Mouse (Mus musculus) lung, adult 2 months (tissue): Measurements from ENCODE around the gene Baz2b.

Experiments
- CTCF ChIP-seq: fragments of 200-500 bp; IDR thresholded peaks from 2 replicates; pipeline ENCODE4 v1.5.1; 2011; ENCODE audit warnings: mild to moderate bottlenecking, low read length, control low read depth; ENCODE audit not compliant: insufficient read depth
- POLR2A ChIP-seq: fragments of 200-500 bp; IDR thresholded peaks from 2 replicates; pipeline ENCODE4 v1.6.1; 2011; ENCODE audit warnings: low read depth, mild to moderate bottlenecking, control low read depth, low read length, borderline replicate concordance; ENCODE audit errors: extremely low read depth

DNA sequence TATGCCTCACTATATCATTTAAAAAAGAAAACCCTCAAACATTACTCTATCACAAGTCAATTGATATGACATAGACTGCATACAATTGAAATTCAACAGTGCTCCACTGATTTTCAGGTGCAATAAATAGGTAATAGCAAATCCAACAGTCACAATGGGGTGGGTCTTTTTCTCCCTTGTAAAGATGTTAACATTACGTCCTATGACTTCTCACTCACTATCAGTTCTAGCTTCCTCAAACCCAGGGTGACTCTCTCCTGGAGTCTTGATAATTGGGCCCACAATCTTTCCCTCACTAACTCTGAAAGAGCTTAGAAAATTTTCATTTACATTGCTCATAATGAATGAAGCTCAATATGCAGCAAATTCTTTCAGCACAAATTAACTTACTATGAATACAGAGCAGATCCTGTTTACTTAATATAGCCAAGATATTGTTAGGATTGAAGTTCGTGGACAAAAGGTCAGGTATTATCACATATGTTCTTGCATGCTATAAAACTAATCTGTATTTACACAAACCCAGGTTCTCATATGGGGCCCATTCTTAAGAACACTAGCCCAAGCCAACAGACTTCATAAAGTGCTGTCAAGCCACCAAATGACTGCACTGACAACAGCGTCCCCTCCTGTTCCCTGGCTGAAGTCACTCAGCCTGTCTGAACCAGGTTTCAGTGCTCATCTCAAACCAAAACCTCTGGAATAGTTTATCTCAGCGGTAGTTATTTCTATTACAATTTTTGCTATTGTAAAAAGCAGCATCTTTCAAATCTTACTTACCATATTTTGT is 168.0 kb downstream of the Baz2b start:
- TF ChIP-seq CTCF (0 out of 2 replicates have a peak, but pooled peaks have one; percentile 28), POLR2A (no peak)
